Mouse (Mus musculus): ENCODE results near the gene Syne3.

Syne3 gene

DNA sequence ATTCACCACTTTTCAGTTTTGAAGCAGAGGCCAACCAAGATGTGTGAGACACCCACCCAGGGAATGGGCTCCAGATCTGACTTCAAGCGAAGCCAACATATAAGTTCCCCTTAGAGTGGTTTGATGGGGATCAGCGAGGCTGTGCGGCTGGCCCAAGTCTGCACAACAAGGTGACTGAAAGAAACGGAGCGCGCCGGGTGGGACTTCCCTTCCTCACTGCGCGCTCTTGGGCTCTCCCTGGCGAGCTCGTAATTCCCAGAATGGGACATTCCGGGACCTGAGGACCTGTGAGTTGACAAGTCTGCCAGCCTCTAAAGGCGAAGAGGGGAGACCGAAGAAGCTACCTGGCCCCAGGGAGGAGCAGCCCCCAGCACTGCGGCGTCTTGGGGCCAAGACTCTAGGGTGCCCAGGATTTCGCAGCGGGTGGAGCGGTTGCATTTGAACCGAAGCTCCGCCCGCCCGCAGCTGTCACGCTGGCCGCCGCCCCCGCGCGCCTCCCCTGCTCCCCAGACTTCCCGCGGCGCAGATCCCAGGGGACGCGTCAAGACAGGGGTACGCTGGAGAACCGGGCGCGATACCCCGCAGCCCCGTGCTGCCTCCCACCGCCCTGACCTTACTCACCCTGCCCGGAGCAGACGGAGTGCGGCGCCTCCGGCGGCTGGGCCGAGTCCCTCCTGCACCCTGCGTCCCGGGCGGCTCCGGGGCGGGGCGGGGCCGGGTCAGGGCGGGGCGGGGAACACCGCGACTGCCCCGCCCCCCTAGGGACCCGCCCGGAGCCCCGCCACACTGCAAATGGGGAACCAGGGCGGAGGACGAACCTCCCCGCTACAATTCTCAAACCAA is at the start of gene Syne3:
Gene Syne3 (minus strand): TSS at position 440 of the 843 bp plus-strand sequence.
- in situ Hi-C loops (cut with MboI, MseI) = loop anchor here (10.0 kb wide), 2 partner anchors 785 to 1575 kb away; partner anchors contain the start of gene Ifi27

DNA sequence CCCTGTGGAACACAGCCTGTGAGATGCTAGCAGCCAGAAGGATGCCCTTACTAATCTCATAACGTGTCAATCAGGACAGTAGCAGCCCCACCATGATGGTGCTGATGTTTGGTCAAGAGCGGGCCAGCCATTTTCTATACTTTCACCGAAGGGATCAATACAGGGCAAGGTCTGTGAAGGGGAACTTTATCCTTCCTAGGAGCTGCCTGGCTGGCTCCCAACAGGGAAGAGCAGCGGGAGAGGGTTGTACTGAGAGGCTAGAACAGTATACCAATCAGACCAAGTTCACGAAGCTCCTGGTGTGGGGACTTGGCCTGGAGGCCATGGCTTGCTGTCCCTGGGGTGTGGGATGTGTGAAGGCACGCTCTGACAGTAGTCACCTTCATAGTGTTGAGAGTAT is 45.7 kb upstream of the Syne3 start:
- in situ Hi-C loops (cut with MboI, MseI) = loop anchor here (10.0 kb wide), 2 partner anchors 119 to 369 kb away; partner anchors contain the start of gene Tcl1b5

DNA sequence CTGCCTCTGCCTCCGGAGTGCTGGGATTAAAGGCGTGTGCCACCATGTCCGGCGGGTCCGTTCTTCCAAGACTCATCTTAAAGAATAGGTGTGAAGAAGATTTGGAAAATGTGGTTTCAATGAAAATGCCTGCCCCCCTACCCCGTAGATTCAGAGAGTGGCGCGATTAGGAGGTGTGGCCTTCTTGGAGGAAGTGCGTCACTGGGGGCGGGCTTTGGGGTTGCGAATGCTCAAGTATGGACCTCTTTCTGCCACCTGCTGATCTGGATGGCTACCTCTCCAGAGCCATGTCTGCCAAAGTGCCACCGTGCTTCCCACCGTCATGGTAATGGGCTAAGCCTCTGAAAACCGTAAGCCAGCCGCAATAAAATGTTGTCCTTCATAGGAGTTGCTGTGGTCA is 44.4 kb upstream of the Syne3 start:
- in situ Hi-C loops (cut with MboI, MseI) = loop anchor here (5.0 to 10.0 kb wide), 3 partner anchors 48 to 371 kb away; partner anchors contain the start of gene Tcl1b5

DNA sequence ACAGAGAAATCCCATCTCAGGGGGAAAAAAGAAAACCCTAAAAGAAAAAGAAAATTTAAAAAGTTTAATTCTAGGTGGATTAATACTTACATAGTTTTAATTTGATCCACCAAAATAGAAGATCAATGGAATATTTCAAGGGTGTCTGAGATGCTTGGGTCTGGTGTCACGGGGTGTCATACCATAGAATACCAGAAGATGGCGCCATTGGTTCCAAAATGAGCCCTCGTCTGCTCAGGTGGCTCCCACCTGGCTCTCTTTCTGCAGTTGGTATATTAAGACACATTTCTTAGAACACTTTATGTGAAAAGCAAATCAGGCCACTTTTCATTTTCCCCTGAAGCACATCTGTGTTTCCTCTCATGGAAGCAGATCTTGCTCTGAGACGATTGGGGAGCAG is 41.3 kb upstream of the Syne3 start:
- in situ Hi-C loops (cut with MboI, MseI) = loop anchor here (5.0 to 10.0 kb wide), 3 partner anchors 51 to 374 kb away; partner anchors contain the start of gene Tcl1b5

DNA sequence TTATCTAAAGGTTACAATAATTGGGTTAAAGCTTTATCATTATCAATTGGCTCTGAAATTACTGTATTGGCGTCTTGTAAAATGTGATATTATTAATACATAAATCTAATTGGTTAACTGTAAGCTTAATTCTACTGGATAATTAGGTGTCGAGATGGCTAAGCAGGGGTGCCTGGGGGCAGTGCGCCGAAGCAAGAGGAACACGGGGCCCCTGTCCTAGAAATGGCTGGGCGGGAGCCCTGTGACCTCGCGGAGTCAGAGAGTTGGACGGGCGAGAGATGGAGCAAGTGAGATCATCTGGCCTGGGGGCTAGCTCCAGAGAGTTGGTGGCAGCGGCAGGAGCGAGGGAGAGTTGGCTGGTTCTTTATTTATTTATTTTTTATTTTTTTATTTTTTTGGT is 40.2 kb upstream of the Syne3 start:
- in situ Hi-C loops (cut with MboI, MseI) = loop anchor here (5.0 to 10.0 kb wide), 3 partner anchors 52 to 375 kb away; partner anchors contain the start of gene Tcl1b5

DNA sequence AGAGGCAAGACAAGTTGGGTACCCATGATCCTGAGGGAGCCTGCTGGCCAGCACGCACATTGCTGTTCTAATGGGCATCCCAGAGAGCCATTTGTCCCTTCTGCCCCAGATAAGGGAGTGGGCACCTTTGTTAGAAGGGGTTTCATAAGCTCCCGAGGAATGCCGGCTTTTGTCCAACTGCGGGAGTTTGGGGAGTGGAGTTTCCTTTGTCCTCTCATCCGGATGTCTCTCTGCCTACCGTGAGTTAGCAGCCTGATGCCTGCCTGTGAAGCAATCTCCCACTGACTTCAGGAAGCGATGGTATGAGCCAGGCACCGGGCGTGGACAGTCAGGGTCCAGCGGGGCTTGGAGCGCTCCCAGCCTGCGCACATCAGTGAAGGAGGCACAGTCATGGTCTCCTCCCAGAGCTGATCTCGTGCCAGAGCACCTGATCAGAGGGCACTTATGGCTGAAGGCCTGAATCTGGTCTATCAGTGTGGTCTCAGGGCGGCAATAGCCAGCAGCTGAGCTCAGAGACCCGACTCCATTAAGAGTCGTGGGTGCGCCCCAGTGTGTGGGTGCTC is 38.8 kb upstream of the Syne3 start:
- in situ Hi-C loops (cut with MboI, MseI) = no loop called here

DNA sequence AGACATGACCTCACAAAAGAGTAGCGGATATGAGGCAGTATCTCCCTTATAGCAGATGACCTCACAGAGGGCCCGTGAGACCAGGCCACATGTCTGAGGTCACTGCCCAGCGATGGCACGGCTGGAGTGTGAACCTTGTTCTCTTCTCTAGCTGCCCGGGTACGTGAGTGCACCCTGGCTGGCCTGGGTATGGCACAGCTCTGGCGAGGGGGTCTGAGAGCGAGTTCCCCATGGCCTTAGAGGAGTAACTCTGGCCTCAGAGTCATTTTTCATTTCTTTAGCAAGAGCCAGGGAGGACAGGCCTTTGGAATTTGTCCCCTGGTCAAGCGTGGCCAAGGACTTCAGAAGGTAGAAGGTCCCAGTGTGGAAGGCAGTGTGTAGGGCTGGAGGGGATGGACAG is 35.2 kb upstream of the Syne3 start:
- in situ Hi-C loops (cut with MboI, MseI) = no loop called here

DNA sequence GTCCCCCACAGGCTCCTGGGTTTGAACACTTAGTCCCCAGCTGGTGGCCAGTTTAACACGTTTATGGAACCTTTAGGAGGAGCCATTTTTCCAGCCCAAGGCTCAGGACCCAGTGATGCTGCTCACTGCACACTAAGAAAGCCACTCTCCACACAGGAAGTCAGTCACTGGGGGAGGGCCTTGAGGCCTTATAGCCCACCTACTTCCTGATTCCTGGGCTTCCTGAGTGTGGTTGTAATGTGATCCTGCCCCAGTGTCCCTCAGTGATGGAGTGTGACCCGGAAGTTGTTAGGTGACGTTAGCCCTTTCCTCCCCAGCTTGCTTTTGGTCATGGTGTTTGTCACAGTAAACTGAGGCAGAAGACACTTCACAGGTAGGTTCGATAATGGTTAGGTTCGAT is 33.5 kb upstream of the Syne3 start:
- in situ Hi-C loops (cut with MboI, MseI) = no loop called here

DNA sequence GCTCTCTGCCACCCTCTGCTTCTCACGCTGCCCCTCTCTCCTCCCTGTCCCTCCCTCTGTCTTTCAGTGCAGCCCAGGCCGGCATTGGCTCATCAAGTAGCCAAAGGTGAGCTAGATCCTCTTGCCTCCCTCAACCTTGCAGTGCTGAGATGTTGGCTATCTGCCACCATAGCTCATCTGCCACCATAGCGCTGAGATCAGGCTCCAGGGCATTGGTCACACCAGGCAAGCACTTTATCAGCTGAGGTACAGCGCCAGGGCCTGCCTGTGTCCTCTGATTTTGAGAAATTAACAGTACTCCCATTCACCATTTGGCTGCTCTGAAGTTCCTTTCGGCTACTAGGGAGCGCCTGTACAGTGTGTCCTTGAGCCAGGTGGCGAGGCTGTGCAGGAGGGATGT is 31.3 kb upstream of the Syne3 start:
- in situ Hi-C loops (cut with MboI, MseI) = no loop called here

DNA sequence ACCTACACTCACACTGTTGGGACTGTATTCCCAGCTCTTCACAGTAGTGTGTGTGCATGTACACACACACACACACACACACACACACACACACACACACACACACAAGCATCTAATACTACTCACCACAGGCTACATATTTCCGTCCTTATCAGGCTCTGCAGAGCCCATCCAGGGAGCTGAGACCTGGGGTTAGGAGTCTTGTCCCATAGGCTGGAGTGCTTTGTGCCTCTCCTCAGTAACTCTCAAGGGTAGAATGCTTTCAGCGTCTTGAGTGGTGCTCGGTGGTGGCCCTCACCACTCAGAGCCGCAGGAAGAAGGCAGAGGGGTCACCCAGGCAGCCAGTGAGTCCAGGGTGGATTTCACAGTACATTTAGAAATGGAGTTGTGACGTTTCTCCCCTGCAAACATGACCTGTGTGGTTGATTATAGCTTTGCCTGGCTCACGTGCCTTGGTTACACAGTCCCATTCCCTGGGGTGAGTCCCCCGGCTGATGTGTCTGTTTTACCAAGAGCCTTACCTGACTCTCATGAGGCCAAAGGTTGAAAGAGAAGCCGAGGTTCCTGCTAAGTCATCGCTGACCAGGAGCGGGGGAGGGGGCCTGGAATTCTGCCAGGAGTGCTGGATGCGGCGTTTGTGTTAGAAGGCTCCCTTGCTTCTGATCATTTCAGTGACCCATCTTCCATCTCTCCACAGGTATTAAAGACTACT is 30.1 kb upstream of the Syne3 start:
- in situ Hi-C loops (cut with MboI, MseI) = loop anchor here (10.0 kb wide), 2 partner anchors 295 to 975 kb away; no protein-coding TSS in a partner anchor

DNA sequence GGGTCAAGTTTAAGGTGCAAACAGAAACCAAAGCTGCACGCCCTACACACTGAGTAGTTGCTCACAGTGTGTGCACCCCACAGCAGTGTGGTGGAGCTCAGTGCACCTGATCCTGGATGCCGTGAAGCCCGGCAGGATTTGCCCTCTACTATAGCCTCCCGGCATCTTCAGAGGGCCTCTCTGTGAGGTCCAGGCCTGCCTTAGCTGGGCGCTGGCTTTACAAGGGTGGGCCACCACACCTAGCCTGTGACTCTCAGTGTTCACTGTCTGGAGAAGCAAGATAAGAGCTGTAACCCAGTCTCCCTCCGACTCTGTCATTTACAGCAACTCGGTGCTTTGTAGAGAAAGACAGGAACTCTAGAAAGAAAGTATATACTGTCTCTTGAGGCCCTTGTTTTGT is 29.3 kb upstream of the Syne3 start:
- in situ Hi-C loops (cut with MboI, MseI) = loop anchor here (10.0 kb wide), 2 partner anchors 294 to 974 kb away; no protein-coding TSS in a partner anchor

DNA sequence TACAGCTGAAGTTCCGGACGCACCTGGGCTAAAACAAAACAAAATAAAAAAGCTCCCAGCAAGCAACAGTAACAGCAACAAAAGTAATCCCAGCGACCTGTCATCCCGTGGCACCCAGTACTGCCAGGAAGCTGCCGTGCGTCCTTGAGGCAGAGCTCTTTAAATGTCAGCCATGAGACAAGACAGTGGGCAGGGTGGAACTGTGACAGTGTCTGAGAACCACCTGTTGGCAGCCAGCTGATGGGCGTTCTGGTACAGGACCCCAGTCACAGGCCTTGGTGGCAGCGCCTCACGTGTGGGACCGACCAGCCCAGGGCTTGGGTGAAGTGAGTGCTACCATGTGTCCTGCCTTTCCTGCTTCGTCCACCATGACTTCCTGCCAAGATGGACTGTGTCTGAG is 28.6 kb upstream of the Syne3 start:
- in situ Hi-C loops (cut with MboI, MseI) = loop anchor here (10.0 kb wide), 2 partner anchors 293 to 973 kb away; no protein-coding TSS in a partner anchor

DNA sequence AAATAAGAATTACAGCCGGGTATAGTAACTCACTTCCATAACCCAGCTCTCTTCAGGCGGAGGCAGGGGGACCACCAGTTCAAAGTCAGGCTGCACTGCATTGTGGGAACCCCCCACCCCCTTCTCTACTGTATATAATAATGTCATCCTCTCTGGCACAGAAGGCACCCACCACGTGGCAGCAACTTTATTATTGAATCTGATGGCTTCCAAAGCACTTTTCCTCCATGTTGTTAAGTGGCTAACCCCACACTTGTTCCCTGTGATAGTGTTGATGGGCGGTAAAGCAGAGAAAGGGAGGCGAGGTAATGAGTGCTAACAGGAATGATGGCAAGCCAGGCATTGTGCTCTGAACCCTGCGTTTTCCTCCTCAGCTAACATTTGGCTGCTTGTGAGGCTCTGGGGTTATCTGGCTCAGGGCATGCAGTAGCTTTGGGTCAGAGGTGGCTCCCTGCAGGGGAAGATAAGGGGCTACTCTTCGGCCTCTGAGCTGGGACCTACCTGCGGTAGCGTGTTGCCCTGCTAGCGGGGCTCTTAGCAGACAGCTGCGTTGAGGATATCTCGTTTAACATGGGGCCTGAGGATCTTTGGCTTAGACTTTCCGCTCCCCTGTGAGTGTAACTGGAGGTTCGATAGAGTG is 24.6 kb upstream of the Syne3 start:
- in situ Hi-C loops (cut with MboI, MseI) = loop anchor here (10.0 kb wide), 2 partner anchors 289 to 969 kb away; no protein-coding TSS in a partner anchor

DNA sequence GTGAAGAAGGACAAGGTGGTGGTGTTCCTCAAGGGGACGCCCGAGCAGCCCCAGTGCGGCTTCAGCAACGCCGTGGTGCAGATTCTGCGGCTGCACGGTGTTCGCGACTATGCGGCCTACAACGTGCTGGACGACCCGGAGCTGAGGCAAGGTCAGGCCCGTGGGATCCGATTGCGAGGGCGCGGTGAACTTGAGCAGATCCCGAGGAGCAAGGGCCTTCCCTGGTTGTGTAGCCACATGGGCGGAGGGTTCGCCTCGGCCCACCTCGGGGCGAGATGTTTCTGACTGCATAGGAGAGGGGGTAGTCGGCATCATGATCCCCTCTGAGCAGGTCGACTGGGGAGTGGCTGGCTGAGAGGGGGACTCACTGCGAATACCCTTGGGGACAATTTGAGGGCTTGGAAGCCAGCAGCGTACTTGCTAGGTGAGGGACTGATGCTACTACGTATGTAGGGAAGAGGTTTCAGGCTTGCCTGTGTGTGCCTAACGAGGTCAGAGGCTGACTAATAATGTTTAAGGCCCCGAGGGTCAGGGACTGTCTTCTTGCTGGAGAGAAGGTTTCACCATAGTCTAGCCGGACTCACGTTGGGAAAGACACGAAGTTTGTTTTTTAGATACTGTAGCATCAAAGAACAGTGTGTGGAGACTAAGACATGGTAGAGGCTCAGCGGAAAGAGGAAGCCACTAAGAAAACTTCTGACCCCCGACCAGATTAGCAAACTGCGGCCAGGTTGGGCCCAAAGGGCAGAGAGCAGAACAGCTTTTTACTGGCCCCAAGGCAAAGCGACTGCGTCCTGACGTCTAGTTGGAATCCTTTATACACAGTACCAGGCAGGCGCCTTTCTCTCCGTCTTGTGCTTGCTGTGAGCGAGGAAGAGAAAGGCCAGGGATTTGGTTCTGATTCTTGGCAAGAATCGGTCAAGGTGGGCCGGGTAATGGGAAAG is 23.5 kb upstream of the Syne3 start:
- in situ Hi-C loops (cut with MboI, MseI) = loop anchor here (10.0 kb wide), 2 partner anchors 288 to 968 kb away; no protein-coding TSS in a partner anchor

DNA sequence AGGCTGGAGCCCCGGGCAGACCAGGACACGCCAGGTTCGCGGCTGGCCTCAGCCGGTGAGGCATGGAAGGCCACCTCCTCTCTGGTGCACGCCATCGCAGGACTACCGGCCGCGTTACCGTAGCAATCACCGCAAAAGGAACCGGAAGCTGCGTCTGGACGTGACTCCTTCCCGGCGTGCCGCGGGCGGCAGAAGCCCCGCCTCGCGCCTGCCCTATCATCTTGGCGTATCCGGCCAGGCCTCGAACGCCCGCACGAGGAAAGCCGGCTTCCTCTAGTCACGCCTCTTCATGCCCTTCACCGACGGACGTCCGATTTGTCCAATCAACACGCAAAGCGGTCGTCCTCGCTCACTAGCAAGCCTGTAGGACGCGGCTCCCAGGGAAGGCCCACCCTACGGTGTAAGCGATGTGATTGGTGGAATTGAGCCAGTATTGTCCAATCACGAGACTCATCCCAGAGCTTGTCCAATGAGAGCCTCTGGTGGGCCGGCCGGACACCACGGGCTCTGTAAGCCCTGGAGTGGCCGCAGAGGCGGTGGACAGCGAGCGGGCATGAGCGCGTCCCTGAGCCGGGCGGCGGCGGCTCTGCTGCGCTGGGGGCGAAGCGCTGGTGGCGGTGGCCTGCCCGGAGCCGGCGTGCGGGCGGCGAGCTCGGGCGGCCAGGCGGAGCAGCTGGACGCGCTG is 22.7 kb upstream of the Syne3 start, which contains the start of gene Glrx5:
Gene Glrx5 (plus strand): TSS at position 542 of the 685 bp plus-strand sequence.
- in situ Hi-C loops (cut with MboI, MseI) = loop anchor here (10.0 kb wide), 2 partner anchors 287 to 967 kb away; no protein-coding TSS in a partner anchor

DNA sequence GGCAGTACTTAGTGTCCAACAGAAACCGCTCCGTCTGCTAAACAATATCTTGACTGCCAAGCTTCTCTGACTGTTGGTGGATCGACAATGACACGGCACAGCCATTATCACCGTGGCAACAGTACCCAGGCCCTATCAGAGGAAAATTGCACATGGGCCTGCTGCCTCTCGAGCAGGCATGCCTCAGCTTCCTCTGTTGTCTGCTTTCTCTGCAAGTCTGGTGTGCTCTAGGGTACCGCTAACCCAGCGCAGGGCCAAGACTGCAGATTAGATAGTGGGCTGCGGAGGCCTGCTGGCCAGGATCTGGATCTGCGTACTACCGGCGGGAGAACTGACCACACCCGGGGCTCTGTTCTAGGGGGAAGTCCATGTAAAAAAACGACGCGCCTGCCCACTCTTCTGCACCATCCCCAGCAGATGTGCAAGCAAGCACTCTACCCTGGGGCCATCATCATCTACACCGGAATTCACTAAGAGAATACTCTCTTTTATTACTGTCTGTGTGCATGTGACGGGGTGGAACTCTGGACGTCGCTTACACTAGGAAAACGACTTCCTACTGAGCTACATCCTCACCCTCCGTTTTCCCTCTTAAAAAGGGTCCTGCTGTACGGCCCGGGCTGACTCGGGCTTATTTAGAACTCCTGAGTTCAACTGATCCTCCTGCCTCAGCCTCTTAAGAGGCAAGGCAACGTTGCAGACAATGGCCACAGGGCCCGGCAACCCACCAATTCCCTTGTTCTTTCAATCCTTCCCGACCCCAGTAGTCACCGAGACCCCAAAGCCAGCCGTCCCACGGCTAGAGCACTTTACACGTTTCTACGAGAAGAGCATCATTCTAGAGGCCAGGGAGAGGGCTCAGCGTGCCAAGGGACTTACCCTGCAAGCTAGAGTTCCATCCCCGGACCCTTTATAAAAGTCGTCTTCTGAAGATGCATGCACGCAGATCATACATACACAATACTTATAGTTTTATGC is 21.8 kb upstream of the Syne3 start:
- in situ Hi-C loops (cut with MboI, MseI) = loop anchor here (10.0 kb wide), 2 partner anchors 287 to 967 kb away; no protein-coding TSS in a partner anchor

DNA sequence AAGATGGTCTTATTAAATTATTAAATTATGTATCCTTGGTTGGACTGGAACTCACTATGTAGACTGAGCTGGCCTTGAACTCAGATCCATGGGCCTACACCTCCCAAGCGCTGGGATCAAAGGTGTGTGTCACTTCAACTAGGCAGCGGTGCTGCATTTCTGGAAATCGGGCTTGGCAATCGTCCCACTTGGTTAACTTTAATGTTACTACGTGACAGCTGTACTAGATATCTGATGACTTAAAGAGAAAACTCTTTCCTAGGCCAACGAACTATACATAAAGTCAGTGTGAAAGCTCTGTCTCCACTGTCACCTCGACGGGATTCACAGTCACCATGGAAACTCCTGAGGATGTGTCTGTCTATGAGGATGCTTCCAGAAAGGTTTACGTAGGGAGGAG is 20.3 kb upstream of the Syne3 start:
- in situ Hi-C loops (cut with MboI, MseI) = loop anchor here (10.0 kb wide), 2 partner anchors 285 to 965 kb away; no protein-coding TSS in a partner anchor
